Mouse (Mus musculus) embryonic fibroblast, embryonic 13.5 days (primary cell): Measurements from ENCODE around the gene Kdm5b.

ENCODE experiments used
- CTCF ChIP-seq: IDR thresholded peaks from 2 replicates; pipeline ENCODE4 v1.5.1; 2011; ENCODE audit warnings: mild to moderate bottlenecking, control low read depth, low read length, moderate library complexity, borderline replicate concordance; ENCODE audit not compliant: insufficient read depth
- POLR2A ChIP-seq: IDR thresholded peaks from 2 replicates; pipeline ENCODE4 v1.6.1; 2011; ENCODE audit warnings: low read depth, mild to moderate bottlenecking, control low read depth, low read length, moderate library complexity

DNA sequence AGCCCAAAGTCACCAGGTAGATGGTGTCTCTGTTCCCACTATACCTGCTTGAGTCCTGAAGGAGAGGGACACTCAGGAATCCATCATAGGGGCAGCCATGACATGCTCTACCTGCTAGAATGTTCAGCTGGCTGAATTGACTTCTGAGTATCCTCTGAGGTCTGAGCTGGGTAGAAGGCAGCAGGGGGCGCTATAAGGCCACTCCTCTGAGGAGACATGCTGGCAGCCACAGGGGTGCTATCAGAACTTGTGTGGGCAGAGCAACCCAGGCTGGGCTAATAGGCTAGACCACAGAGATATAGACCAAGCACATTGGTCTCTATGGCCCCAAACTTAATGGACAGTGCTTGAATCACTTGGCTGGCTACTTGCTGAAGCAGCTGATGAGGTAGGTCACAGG, 114.3 kb downstream of the Kdm5b start:
- TF ChIP-seq CTCF, result no peak
- TF ChIP-seq POLR2A, result no peak
